21 mouse cellular contexts compared by ENCODE assay signal in genomic region chr19:45882056-45882455, GRCm38 (mm10).
A peak's percentile ranks its signal among the peaks of the same experiment; 100 is the strongest.
DNase-seq lines count a peak whose midpoint lies in the region; TF ChIP-seq lines count a peak whose summit lies in the region.
"Had no signal": no experiment of that assay in that cellular context is flagged by ENCODE, and none has a peak within 500 bp of the region (broad histone marks: within the 10 kb centered on the region; RNA-seq: fewer than 3 reads in every experiment).

No protein-coding gene starts in this region.

- intact Hi-C loops in heart, adult 2 months (cut with DNase I): no loop called here

- WGBS in heart, adult 2 months: 64% methylated on average over 3 of the region's 3 CpGs

- no peak overlapping the region for H3K27ac ChIP-seq in heart, adult 2 months
- H3K27ac ChIP-seq in CH12.LX (ENCODE audit: insufficient read depth, low read depth): no peak overlapping the region
- H3K27ac ChIP-seq: forebrain, embryonic 10.5 days; heart, embryonic 15.5 days; hindbrain, embryonic 12.5 days; hindbrain, embryonic 15.5 days had no signal

- no peak for TF ChIP-seq CTCF in heart, adult 2 months (IDR thresholded peaks at IDR 0.05)
- no peak for TF ChIP-seq CTCF in CH12.LX (conservative IDR thresholded peaks at IDR 0.05 in 1 of 2, IDR thresholded peaks at IDR 0.05 in 1 of 2; ENCODE audit: low read depth in 2 of 2, low read length in 2 of 2)

- no peaks in the 10 kb centered on the region for H3K4me1 ChIP-seq in heart, adult 2 months (ENCODE audit: control insufficient read depth, insufficient read depth, low read length)
- peaks cover 4 to 17% of the 10 kb centered on the region in 2 experiments; a peak in 3 of 4 replicates for H3K4me1 ChIP-seq in CH12.LX (ENCODE audit: control insufficient read depth in 1 of 2, insufficient read depth in 2 of 2)
- H3K4me1 ChIP-seq: forebrain, embryonic 10.5 days; heart, embryonic 15.5 days; hindbrain, embryonic 12.5 days; hindbrain, embryonic 15.5 days had no signal

- H3K79me2 ChIP-seq in heart, adult 2 months (replicated peaks; ENCODE audit: control insufficient read depth, insufficient read depth, low read length): no peaks in the 10 kb centered on the region
- H3K79me2 ChIP-seq in CH12.LX (replicated peaks; ENCODE audit: control insufficient read depth, extremely low read depth, insufficient read depth, poor library complexity, severe bottlenecking): no peaks in the 10 kb centered on the region

- TF ChIP-seq EP300 in heart, adult 2 months (IDR thresholded peaks at IDR 0.05; ENCODE audit: insufficient read depth, low read depth, low read length): no peak
- TF ChIP-seq EP300 in CH12.LX (IDR thresholded peaks at IDR 0.05; ENCODE audit: low read length): no peak

- no peak overlapping the region for H3K9ac ChIP-seq in heart, adult 2 months (ENCODE audit: low read depth, low read length)
- H3K9ac ChIP-seq in CH12.LX (ENCODE audit: insufficient read depth, low read depth): no peak overlapping the region
- H3K9ac ChIP-seq: forebrain, postnatal 0 days; heart, embryonic 12.5 days; heart, embryonic 15.5 days; hindbrain, embryonic 12.5 days; hindbrain, embryonic 15.5 days had no signal

- no peak overlapping the region for H3K4me2 ChIP-seq in CH12.LX (ENCODE audit: insufficient read depth, low read depth, poor library complexity, severe bottlenecking)
- H3K4me2 ChIP-seq: heart, embryonic 12.5 days; heart, embryonic 15.5 days; hindbrain, embryonic 12.5 days; hindbrain, embryonic 15.5 days had no signal

- in situ Hi-C loops in CH12.LX (cut with MboI; ENCODE audit: low pct_ligation_motif_present, low pct_unique_long_range_greater_than_20kb, low sequenced_read_pairs): no loop called here

- no peaks in the 10 kb centered on the region for H3K9me3 ChIP-seq in CH12.LX (replicated peaks; ENCODE audit: low read length)
- H3K9me3 ChIP-seq: forebrain, embryonic 10.5 days; heart, embryonic 12.5 days; heart, embryonic 15.5 days; hindbrain, embryonic 12.5 days; hindbrain, embryonic 15.5 days had no signal

- TF ChIP-seq POLR2A in heart, adult 2 months (IDR thresholded peaks at IDR 0.05; ENCODE audit: insufficient read depth, low read depth, low read length): no peak
- TF ChIP-seq POLR2A in CH12.LX (IDR thresholded peaks at IDR 0.05; ENCODE audit: low read depth, low read length): no peak

- no peak for TF ChIP-seq RAD21 in CH12.LX (IDR thresholded peaks at IDR 0.05; ENCODE audit: low read depth, low read length)

- dilution Hi-C loops in CH12.LX (cut with MboI; ENCODE audit: extremely low pct_ligation_motif_present, extremely low pct_unique_long_range_greater_than_20kb, low sequenced_read_pairs): no loop called here

- DNase-seq in heart, adult 11 months: peak; percentile 41
- DNase-seq in heart, adult 2 months: no peak
- DNase-seq in CH12.LX (ENCODE audit: extremely low read depth) (peak; percentile 27), R1 (ENCODE audit: low read depth, low spot score) (peak; percentile 86)
- peak; percentile 12 for DNase-seq in splenic B cell, adult 2 months (ENCODE audit: low read depth, low spot score)
- no peak for DNase-seq in adrenal gland, adult (ENCODE audit: inconsistent age in 2 of 2, low spot score in 1 of 2)
- DNase-seq in right cerebral cortex, adult 2 months (ENCODE audit: low spot score in 2 of 2): no peak
- DNase-seq: adrenal gland, adult 8-10 months; adrenal gland, postnatal 25 days; cerebellum, adult 18-20 months; cerebellum, adult 9-10 months; cerebellum, postnatal 14 days; forebrain, postnatal 0 days; gastrocnemius, postnatal 10 days; gastrocnemius, postnatal 36 days; kidney, adult 2 months had no signal

- H3K27me3 ChIP-seq in heart, adult 2 months (ENCODE audit: control insufficient read depth, insufficient read depth, low read length): no peaks in the 10 kb centered on the region
- no peaks in the 10 kb centered on the region for H3K27me3 ChIP-seq in CH12.LX (replicated peaks)
- no peaks in the 10 kb centered on the region for H3K27me3 ChIP-seq in splenic B cell, adult 2 months (ENCODE audit: control insufficient read depth, insufficient read depth, low read length, poor library complexity, severe bottlenecking)
- H3K27me3 ChIP-seq: heart, embryonic 12.5 days; heart, embryonic 15.5 days; hindbrain, embryonic 12.5 days; hindbrain, embryonic 15.5 days had no signal

- H3K36me3 ChIP-seq in heart, adult 2 months (ENCODE audit: control insufficient read depth, insufficient read depth, low read length): no peaks in the 10 kb centered on the region; the same call in 1 of the 2 replicates
- peaks cover 2% of the 10 kb centered on the region in 2 experiments for H3K36me3 ChIP-seq in CH12.LX (replicated peaks in 1 of 2; ENCODE audit: control insufficient read depth in 1 of 2, insufficient read depth in 1 of 2, low read length in 1 of 2)
- peaks cover 2% of the 10 kb centered on the region; the same call in 1 of the 2 replicates for H3K36me3 ChIP-seq in splenic B cell, adult 2 months (ENCODE audit: control insufficient read depth, insufficient read depth, low read length, poor library complexity, severe bottlenecking)

- no peak overlapping the region for H3K4me3 ChIP-seq in heart, adult 2 months
- no peak overlapping the region for H3K4me3 ChIP-seq in CH12.LX (replicated peaks in 1 of 3; ENCODE audit: low read depth in 2 of 3, low read length in 2 of 3, poor library complexity in 1 of 3)
- H3K4me3 ChIP-seq: forebrain, embryonic 10.5 days; heart, embryonic 12.5 days; heart, embryonic 15.5 days; hindbrain, embryonic 12.5 days; hindbrain, embryonic 15.5 days had no signal

TF ChIP-seq in CH12.LX, 34 proteins besides CTCF, POLR2A, EP300 and RAD21:
- no peak for TF ChIP-seq ETS1 (conservative IDR thresholded peaks at IDR 0.05; ENCODE audit: low read depth, low read length)
- no peak for TF ChIP-seq ZMIZ1 (IDR thresholded peaks at IDR 0.05; ENCODE audit: low read depth, low read length)
- TF ChIP-seq MAZ (IDR thresholded peaks at IDR 0.05; ENCODE audit: low read depth, low read length): no peak
- TF ChIP-seq MYC (IDR thresholded peaks at IDR 0.05; ENCODE audit: low read depth, low read length): no peak
- TF ChIP-seq TBP (conservative IDR thresholded peaks at IDR 0.05; ENCODE audit: low read depth, low read length): no peak
- no peak for TF ChIP-seq BHLHE40 (IDR thresholded peaks at IDR 0.05; ENCODE audit: low read depth, low read length)
- no peak for TF ChIP-seq PAX5 (IDR thresholded peaks at IDR 0.05; ENCODE audit: low read length)
- TF ChIP-seq CHD2 (IDR thresholded peaks at IDR 0.05; ENCODE audit: low read length): no peak
- no peak for TF ChIP-seq KAT2A (IDR thresholded peaks at IDR 0.05; ENCODE audit: insufficient replicate concordance, low read length)
- no peak for TF ChIP-seq MEF2A (IDR thresholded peaks at IDR 0.05; ENCODE audit: borderline replicate concordance, low read depth, low read length)

Comparison
In these comparisons a context has a peak if more than half of its experiments do, and no peak if none do; other contexts are left out.
1. DNase-seq: peak in heart, adult 11 months (single experiment), CH12.LX (single experiment), R1 (single experiment) and splenic B cell, adult 2 months (single experiment); none in heart, adult 2 months (0 of 2), adrenal gland, adult (0 of 2) and right cerebral cortex, adult 2 months (0 of 2).